Mouse (Mus musculus) embryonic facial prominence, embryonic 13.5 days (tissue): ENCODE data around the gene Tmem9b. TPM values are rescaled to one million over a fixed set of nuclear protein-coding genes. Genes with fewer than 3 reads are reported as not detected.

Experiments used
- ATAC-seq: fragments of 200-750 bp; cut with Nextera tagmentation; 2 replicates; pipeline ENCODE4 v1.8.0; 2017; ENCODE audit warnings: low read depth; ENCODE audit not compliant: insufficient number of reproducible peaks, insufficient read depth, low FRiP score, low TSS enrichment
- H3K27ac ChIP-seq: fragments of 300-500 bp; sonication (generic); 2 replicates; pipeline ENCODE4 v1.5.1; 2015; ENCODE audit warnings: moderate library complexity, mild to moderate bottlenecking, inconsistent platforms
- H3K27me3 ChIP-seq: fragments of 300-500 bp; sonication (generic); 2 replicates; pipeline ENCODE4 v1.6.1; 2015; ENCODE audit warnings: mild to moderate bottlenecking, inconsistent platforms
- H3K36me3 ChIP-seq: fragments of 300-500 bp; sonication (generic); 2 replicates; pipeline ENCODE4 v1.6.1; 2015; ENCODE audit warnings: mild to moderate bottlenecking, inconsistent platforms
- H3K4me1 ChIP-seq: fragments of 300-500 bp; sonication (generic); 2 replicates; pipeline ENCODE4 v1.6.1; 2015; ENCODE audit warnings: inconsistent platforms
- H3K4me2 ChIP-seq: fragments of 300-500 bp; sonication (generic); 2 replicates; pipeline ENCODE4 v1.6.1; 2015; ENCODE audit warnings: moderate library complexity, mild to moderate bottlenecking, inconsistent platforms
- H3K4me3 ChIP-seq: fragments of 300-500 bp; sonication (generic); 2 replicates; pipeline ENCODE4 v1.5.1; 2015; ENCODE audit warnings: mild to moderate bottlenecking, inconsistent platforms
- H3K9ac ChIP-seq: fragments of 300-500 bp; sonication (generic); 2 replicates; pipeline ENCODE4 v1.6.1; 2015; ENCODE audit warnings: mild to moderate bottlenecking, inconsistent platforms
- H3K9me3 ChIP-seq: fragments of 300-500 bp; sonication (generic); 2 replicates; pipeline ENCODE4 v1.6.1; 2016; ENCODE audit warnings: inconsistent platforms
- WGBS: fragments of 180-500 bp; shearing (Covaris S2); methylation state at CpG from one replicate; pipeline ENCODE4 v1.1.7; 2015; ENCODE audit warnings: mixed read lengths; 5-methylcytosine and 5-hydroxymethylcytosine counted together
- polyA plus RNA-seq: library from polyadenylated mRNA; unstranded; fragments of >200 nt; fragmentation: Nextera tagmentation; extraction: Ambion mirVana; gene quantifications from 2 replicates; pipeline ENCODE4 v1.2.1, GENCODE M21; 2015

Gene Tmem9b
- polyA plus RNA-seq, 1 experiment from 2014 or later, result 47.1 TPM

- Histone ChIP-seq H3K4me1 (no peaks in the 10 kb centered on the region), H3K9ac (no peak overlapping the region), H3K4me2 (no peak overlapping the region), H3K27ac (no peak overlapping the region), H3K27me3 (0 out of 2 replicates have a peak, but pooled peaks cover 4% of the 10 kb centered on the region), H3K36me3 (no peaks in the 10 kb centered on the region), H3K4me3 (no peak overlapping the region), H3K9me3 (no peaks in the 10 kb centered on the region)
- ATAC-seq, result no peak
These were observed 19.6 kb upstream of the Tmem9b start for GRCm38 (mm10) chr7:109772251-109772650.

GRCm38 (mm10) chr7:109768699-109769383 lies 16.2 kb upstream of the Tmem9b start:
- no peaks in the 10 kb centered on the region for H3K36me3 ChIP-seq
- WGBS, result 47% methylated on average over 2 of the region's 2 CpGs
- H3K4me2 ChIP-seq, result no peak overlapping the region
- no peaks in the 10 kb centered on the region for H3K9me3 ChIP-seq
- no peak overlapping the region for H3K9ac ChIP-seq
- no peaks in the 10 kb centered on the region for H3K4me1 ChIP-seq
- no peak for ATAC-seq
- no peaks in the 10 kb centered on the region for H3K27me3 ChIP-seq
- H3K4me3 ChIP-seq, result no peak overlapping the region
- no peak overlapping the region for H3K27ac ChIP-seq

GRCm38 (mm10) chr7:109767575-109768350 lies 15.1 kb upstream of the Tmem9b start:
- Histone ChIP-seq H3K4me1 (no peaks in the 10 kb centered on the region), H3K36me3 (no peaks in the 10 kb centered on the region), H3K9ac (no peak overlapping the region), H3K4me3 (no peak overlapping the region), H3K4me2 (no peak overlapping the region), H3K9me3 (no peaks in the 10 kb centered on the region), H3K27ac (no peak overlapping the region), H3K27me3 (no peaks in the 10 kb centered on the region)
- 79% methylated on average over 7 of the region's 7 CpGs for WGBS
- ATAC-seq, result no peak

- Histone ChIP-seq H3K9ac (no peak overlapping the region), H3K9me3 (no peaks in the 10 kb centered on the region), H3K27me3 (no peaks in the 10 kb centered on the region), H3K27ac (no peak overlapping the region), H3K4me3 (no peak overlapping the region), H3K36me3 (no peaks in the 10 kb centered on the region), H3K4me2 (no peak overlapping the region), H3K4me1 (no peaks in the 10 kb centered on the region)
- 74% methylated on average over 2 of the region's 2 CpGs for WGBS
- no peak for ATAC-seq
These were observed 11.3 kb upstream of the Tmem9b start for GRCm38 (mm10) chr7:109764009-109764408.

GRCm38 (mm10) chr7:109756291-109756690 lies 3.6 kb upstream of the Tmem9b start:
- no peak for ATAC-seq
- 87% methylated on average over 3 of the region's 3 CpGs for WGBS
- H3K4me3 ChIP-seq, result no peak overlapping the region

GRCm38 (mm10) chr7:109754034-109754433 lies 1.4 kb upstream of the Tmem9b start:
- WGBS, result 75% methylated on average over 8 of the region's 8 CpGs
- H3K27ac ChIP-seq, result no peak overlapping the region

More at GRCm38 (mm10) chr7:109756291-109756690, 3.6 kb upstream of the Tmem9b start:
- H3K4me2 ChIP-seq, result no peak overlapping the region
- no peaks in the 10 kb centered on the region for H3K36me3 ChIP-seq
- no peak overlapping the region for H3K9ac ChIP-seq
- H3K27ac ChIP-seq, result no peak overlapping the region
- H3K9me3 ChIP-seq, result no peaks in the 10 kb centered on the region
- no peaks in the 10 kb centered on the region for H3K27me3 ChIP-seq
- peaks cover 9% of the 10 kb centered on the region for H3K4me1 ChIP-seq

GRCm38 (mm10) chr7:109751427-109752007 lies 1.2 kb downstream of the Tmem9b start:
- Histone ChIP-seq H3K27ac (peak overlapping the region; percentile 83), H3K4me1 (peaks cover 9% of the 10 kb centered on the region), H3K9ac (peak overlapping the region; percentile 92), H3K27me3 (no peaks in the 10 kb centered on the region), H3K9me3 (no peaks in the 10 kb centered on the region), H3K4me2 (peak overlapping the region; percentile 88), H3K36me3 (peaks cover 7% of the 10 kb centered on the region; the same call in 1 of the 2 replicates), H3K4me3 (peak overlapping the region; percentile 89)
- 4% methylated on average over 13 of the region's 13 CpGs for WGBS
- peak; percentile 64 for ATAC-seq

More at GRCm38 (mm10) chr7:109754034-109754433, 1.4 kb upstream of the Tmem9b start:
- no peak overlapping the region for H3K4me2 ChIP-seq
- H3K9me3 ChIP-seq, result no peaks in the 10 kb centered on the region
- ATAC-seq, result no peak
- 0 out of 2 replicates have a peak, but pooled peaks cover 3% of the 10 kb centered on the region for H3K36me3 ChIP-seq
- peaks cover 9% of the 10 kb centered on the region for H3K4me1 ChIP-seq
- H3K9ac ChIP-seq, result no peak overlapping the region
- H3K4me3 ChIP-seq, result no peak overlapping the region
- no peaks in the 10 kb centered on the region for H3K27me3 ChIP-seq

- WGBS, result 53% methylated on average over 1 of the region's 1 CpGs
- Histone ChIP-seq H3K36me3 (peaks cover 37% of the 10 kb centered on the region), H3K27me3 (no peaks in the 10 kb centered on the region), H3K4me3 (no peak overlapping the region), H3K4me2 (no peak overlapping the region), H3K9me3 (no peaks in the 10 kb centered on the region), H3K9ac (no peak overlapping the region), H3K27ac (no peak overlapping the region), H3K4me1 (peaks cover under 1% of the 10 kb centered on the region; the same call in 1 of the 2 replicates)
- no peak for ATAC-seq
These were observed 4.9 kb downstream of the Tmem9b start for GRCm38 (mm10) chr7:109747747-109748146.

- Histone ChIP-seq H3K4me2 (no peak overlapping the region), H3K9ac (no peak overlapping the region), H3K9me3 (no peaks in the 10 kb centered on the region), H3K27me3 (no peaks in the 10 kb centered on the region), H3K27ac (no peak overlapping the region), H3K4me3 (no peak overlapping the region), H3K36me3 (peaks cover 42% of the 10 kb centered on the region), H3K4me1 (no peaks in the 10 kb centered on the region; the same call in 1 of the 2 replicates)
- WGBS, result 89% methylated on average over 4 of the region's 4 CpGs
- no peak for ATAC-seq
These were observed 11.0 kb downstream of the Tmem9b start for GRCm38 (mm10) chr7:109741703-109742102.

- H3K27ac ChIP-seq, result peak overlapping the region; percentile 2; the same call in 1 of the 2 replicates
These were observed 11.6 kb downstream of the Tmem9b start for GRCm38 (mm10) chr7:109741060-109741459.

GRCm38 (mm10) chr7:109739822-109740370 lies 12.8 kb downstream of the Tmem9b start:
- Histone ChIP-seq H3K9ac (no peak overlapping the region), H3K36me3 (peaks cover 44% of the 10 kb centered on the region), H3K9me3 (no peaks in the 10 kb centered on the region), H3K4me1 (no peaks in the 10 kb centered on the region; the same call in 1 of the 2 replicates), H3K4me3 (no peak overlapping the region), H3K27ac (no peak overlapping the region), H3K4me2 (no peak overlapping the region), H3K27me3 (no peaks in the 10 kb centered on the region)
- no peak for ATAC-seq
- WGBS, result 70% methylated on average over 5 of the region's 5 CpGs

More at GRCm38 (mm10) chr7:109741060-109741459, 11.6 kb downstream of the Tmem9b start:
- no peak for ATAC-seq
- no peaks in the 10 kb centered on the region for H3K27me3 ChIP-seq
- H3K4me3 ChIP-seq, result no peak overlapping the region
- H3K9me3 ChIP-seq, result no peaks in the 10 kb centered on the region
- peaks cover 43% of the 10 kb centered on the region for H3K36me3 ChIP-seq
- H3K9ac ChIP-seq, result no peak overlapping the region
- no peaks in the 10 kb centered on the region; the same call in 1 of the 2 replicates for H3K4me1 ChIP-seq
- 83% methylated on average over 1 of the region's 1 CpGs for WGBS
- no peak overlapping the region for H3K4me2 ChIP-seq
